Mouse (Mus musculus): ENCODE measurements at regions not wholly inside any gene's neighbourhood (a gene's known extent, or its start where the extent isn't known, plus 50 kb on each side); places are given as distances from the start of the nearest gene placed in this dataset.
A peak's percentile ranks its signal among the peaks of the same experiment; 100 is the strongest.

DNA sequence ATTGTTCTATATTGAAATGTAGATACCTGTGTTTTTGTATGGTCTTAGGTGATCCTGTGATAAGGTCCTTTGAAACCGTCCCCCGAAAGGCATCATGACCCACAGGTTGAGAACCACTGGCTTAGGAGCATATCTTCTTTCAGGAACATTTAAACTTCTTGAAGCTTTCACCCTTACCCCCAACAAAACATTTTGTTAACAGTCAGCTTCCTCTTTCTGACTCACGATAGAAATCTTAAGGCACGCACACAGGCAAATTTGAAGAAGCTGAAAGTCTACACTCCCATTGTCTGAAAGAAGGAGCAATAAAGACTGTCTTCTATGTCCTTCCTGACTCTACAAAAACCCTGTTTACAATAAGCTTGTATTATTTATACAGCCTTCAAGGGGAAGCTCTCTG is 388.2 kb downstream of the Setd4 start:
- ATAC-seq (replicated peaks; ENCODE audit: low FRiP score, low TSS enrichment, poor library complexity, severe bottlenecking) = no peak

DNA sequence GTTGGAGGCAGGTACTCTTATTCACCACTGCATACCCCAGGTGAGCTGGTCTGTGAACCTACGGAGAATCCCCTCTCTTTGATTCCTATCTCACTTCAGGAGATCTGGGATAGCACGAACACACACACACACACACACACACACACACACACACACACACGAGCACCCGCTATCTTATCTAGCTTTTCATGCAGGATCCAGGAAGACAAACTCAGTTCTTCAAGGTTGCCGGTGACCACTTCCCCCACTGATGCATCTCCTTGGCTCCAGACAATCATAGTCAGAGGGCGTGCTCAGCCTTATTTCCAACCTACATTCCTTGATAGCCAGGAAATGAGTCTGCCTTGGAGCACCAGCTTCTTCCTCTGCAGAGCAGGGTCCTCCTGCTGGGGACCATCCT is 387.7 kb upstream of the Runx1 start:
- no peak for ATAC-seq (replicated peaks; ENCODE audit: low FRiP score, low TSS enrichment, poor library complexity, severe bottlenecking)

DNA sequence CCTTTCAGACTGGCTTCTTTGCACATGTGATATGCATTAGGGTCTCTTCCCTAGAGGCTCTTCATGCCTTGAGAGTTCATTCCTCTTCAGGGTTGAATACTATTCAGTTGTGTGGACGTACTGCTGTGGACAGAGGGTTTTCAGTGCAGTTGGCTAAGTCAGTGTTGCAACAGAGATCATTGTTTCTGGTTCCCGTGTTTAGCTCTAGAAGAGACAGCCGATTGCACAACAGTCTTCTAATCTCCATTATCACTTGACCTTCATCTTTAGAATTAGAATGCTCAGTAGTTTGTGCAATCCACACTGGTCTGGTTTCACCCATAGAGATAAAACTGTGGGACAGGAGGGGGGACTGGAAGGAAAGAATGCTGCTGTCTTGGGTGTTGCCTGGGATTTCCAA is 381.7 kb upstream of the Runx1 start:
- ATAC-seq (replicated peaks; ENCODE audit: low FRiP score, low TSS enrichment, poor library complexity, severe bottlenecking) = no peak

DNA sequence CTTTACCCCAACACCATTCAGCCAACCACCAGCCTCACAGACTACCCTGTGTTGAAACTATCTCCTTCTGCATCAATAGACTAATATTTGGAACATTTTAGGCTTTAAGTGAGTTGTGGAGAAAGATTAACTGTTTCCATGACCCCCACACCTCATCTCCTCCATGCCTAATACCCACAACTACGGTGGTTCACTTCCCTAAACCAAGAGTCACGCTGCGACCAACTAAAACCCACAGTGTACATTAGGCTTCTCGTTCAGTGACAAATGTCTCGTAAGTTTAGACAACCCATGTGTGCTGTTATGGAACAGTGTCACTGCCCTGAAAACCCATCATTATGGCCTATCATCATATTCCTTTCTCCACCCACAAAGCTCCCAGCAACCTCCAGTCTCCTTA is 381.3 kb upstream of the Runx1 start:
- ATAC-seq (replicated peaks; ENCODE audit: low FRiP score, low TSS enrichment, poor library complexity, severe bottlenecking) = no peak

DNA sequence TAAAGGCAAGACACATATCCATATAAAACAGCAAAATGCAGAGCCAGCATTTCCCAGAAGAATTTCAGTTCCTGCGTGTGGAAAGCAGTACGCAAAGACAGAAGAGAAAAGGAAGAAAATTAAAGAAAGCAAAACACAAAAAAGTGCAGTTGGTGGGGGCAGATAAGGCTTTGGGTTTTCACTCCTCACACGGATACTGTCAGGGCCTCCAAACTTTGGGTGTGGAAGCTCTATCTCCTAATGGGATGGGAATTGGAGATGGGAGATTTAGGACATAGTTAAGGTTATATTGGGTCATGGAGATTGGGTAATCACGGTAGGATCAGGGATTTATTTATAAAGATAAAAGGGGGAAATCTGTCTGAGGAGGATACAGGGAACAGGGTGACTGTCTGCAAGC is 380.4 kb upstream of the Runx1 start:
- no peak for ATAC-seq (replicated peaks; ENCODE audit: low FRiP score, low TSS enrichment, poor library complexity, severe bottlenecking)

DNA sequence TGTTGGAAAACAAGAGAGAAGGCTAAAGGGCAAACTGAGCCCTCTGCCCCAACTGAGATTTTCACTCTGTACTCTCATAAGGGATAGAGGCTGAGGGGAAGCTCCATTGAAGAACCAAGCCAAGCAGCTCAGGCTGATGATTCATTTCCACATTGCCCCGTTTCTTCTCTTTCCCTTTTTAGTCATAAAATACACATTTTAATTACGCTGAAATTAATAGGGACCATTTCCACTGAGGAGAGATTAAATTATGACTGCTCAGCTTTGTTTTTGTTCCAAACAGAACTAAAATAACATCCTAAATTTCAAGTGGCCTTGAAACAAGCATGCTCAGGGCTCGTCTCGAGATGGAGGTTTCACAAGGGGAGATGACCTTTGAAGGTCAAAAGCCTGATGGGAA is 378.7 kb upstream of the Runx1 start:
- ATAC-seq (replicated peaks; ENCODE audit: low FRiP score, low TSS enrichment, poor library complexity, severe bottlenecking) = no peak

DNA sequence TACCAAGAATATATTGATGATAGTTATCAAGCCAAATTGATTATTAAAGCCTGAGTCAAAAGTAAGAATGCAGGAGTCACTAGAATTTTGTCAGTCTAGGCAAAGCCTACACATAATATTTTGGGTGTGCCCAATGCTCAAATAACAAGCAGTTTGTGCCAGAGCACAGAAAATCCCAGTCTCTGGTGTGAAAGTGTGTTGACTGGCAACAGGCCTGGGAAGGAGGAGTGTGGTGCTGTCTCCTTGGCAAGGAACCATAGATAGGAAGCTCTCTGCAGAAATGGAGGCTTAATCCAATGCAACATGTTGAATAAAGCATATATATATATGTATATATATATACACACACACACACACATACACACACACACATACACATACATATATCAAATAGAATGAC is 376.6 kb upstream of the Runx1 start:
- ATAC-seq (replicated peaks; ENCODE audit: low FRiP score, low TSS enrichment, poor library complexity, severe bottlenecking) = no peak

DNA sequence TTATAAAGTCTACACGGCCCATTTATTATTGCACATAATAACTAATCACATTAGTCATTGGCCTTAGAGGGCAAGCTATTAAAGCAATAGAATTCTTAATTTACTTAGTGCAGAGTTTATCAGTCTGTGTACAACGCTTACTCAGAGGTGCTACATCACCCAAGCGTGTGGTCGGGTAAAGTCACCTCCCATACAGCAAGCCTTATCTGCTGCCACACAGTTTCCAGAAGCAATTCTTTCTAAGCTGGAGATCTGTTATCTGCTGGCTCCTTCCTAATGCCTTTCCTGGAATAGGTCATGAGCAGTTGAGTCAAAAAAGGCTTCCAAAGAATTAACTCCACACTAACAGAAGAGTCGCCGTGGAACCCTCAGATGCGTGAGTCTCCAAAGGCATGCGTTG is 371.4 kb upstream of the Runx1 start:
- peak; percentile 82 for ATAC-seq (replicated peaks; ENCODE audit: low FRiP score, low TSS enrichment, poor library complexity, severe bottlenecking)

DNA sequence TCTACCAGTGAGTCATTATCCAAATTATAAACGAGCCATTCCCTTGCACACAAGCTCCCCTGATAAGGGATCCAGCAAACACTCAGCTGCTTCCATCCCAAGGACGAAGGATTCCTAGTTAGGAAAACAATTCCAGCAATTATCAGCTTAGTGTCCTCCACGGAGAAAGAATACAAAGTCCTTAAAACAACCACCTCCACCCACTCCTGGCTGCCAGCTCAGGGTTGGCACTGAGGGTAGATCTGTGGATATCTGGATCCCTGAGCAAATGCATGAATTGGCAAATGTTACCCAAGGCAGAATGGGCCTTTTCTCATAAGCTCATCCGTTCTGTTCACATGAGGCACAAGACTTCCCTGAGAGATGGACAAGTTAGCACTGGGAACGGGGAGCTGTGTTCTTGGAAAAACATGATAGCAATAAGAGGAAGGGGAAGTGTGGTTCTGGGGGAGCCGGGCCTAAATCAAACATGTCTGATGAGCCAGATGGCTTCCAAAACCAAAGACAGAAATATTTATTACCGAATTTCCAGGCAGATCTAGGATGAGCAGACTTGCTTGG is 368.1 kb upstream of the Runx1 start:
- no peak for ATAC-seq (replicated peaks; ENCODE audit: low FRiP score, low TSS enrichment, poor library complexity, severe bottlenecking)

DNA sequence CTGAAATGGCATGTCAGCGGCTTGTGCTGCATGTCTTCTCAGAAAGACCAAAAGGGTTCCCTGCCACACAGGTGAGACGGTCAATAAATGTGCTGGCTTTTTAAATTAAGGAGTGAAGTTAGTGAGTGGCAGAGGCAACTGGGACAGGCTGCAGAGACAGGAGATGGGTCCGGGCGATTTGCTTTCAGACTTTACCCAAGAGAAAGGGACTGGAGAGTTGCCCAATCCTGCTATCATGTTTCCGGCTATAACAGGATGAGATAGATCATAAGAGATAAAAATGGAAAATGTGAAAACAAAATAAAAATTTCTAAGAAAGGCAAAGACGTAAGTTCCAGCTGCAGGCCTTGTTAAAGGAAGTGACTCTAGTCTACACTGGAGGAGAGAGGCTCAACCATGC is 367.3 kb upstream of the Runx1 start:
- ATAC-seq (replicated peaks; ENCODE audit: low FRiP score, low TSS enrichment, poor library complexity, severe bottlenecking) = no peak

DNA sequence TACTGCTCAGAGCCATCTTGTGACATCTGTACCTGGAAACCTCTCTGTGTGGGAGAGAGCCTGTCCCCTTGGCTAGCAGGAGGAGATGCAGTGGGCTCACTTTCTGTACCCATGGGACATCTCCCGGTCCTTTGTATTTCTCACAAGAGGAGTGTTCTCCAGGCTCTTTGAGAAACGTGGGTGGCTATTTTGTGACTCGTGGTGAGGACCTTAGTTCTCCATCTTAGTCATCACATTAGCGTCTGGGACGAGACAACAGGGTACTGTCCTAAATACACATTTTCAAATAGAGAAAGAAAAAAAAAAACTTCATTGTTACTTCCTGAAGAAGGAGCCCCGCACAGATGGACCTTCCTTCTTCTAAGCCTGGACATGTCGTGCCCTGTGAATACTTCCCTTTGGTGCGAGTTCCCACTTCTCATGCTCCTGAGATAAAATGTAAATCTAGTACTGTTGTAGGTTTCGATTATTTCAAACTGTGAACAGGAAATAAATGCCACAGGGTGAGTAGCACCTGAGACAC is 366.8 kb upstream of the Runx1 start:
- no peak for ATAC-seq (replicated peaks; ENCODE audit: low FRiP score, low TSS enrichment, poor library complexity, severe bottlenecking)

DNA sequence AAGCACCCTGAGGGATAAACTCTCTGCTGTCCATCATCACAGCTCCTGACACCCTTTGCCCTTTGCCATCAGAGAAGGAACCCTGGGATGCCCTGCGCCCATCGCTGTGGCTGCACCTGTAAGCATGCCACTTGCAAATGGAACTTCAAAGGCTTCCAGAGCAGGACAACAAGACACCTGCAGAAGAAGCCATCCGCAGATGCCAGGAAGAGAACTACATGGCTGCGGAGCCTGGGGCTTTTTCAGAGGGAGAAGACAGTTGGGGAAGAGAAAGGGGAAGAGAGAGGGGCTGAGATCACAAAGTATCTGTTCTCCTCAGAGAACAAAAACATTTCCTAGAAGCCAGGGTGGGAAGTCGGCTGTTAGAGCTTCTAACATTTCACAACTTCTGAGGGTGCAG is 365.2 kb upstream of the Runx1 start:
- no peak for ATAC-seq (replicated peaks; ENCODE audit: low FRiP score, low TSS enrichment, poor library complexity, severe bottlenecking)

DNA sequence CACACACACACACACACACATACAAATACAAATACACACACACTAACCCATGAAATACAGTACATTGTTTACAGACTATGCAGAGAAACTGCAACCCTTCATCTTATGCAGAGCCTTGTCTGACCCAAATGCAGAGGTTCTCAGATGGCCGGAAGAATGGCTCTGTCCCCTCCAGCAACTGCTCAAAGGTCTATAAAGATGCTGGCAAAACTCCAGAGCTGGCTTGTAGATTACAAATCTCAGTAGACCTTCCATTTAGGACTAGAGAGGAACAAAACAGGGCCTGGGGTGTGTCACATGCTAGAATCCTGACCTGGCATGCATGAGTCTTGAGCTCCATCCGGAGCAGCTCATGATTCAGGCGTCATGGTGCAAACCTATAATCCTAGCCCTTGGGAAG is 364.4 kb upstream of the Runx1 start:
- no peak for ATAC-seq (replicated peaks; ENCODE audit: low FRiP score, low TSS enrichment, poor library complexity, severe bottlenecking)

DNA sequence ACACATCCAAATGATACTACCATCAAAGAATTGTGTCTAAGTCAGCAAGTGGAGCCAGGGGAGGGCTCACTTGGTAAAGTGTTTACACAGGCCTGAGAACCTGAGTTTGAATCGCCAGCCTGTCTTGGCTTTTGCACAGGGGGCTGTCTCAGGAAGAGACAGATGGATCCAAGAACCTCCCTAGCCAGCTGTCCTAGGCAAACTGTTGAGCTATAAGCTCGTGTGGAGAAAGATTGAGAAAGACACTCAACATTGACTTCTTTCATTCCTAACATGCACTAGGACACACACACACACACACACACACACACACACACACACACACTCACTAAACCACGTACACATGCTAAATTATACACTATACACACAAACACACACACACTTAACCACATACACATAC is 363.9 kb upstream of the Runx1 start:
- ATAC-seq (replicated peaks; ENCODE audit: low FRiP score, low TSS enrichment, poor library complexity, severe bottlenecking) = no peak

DNA sequence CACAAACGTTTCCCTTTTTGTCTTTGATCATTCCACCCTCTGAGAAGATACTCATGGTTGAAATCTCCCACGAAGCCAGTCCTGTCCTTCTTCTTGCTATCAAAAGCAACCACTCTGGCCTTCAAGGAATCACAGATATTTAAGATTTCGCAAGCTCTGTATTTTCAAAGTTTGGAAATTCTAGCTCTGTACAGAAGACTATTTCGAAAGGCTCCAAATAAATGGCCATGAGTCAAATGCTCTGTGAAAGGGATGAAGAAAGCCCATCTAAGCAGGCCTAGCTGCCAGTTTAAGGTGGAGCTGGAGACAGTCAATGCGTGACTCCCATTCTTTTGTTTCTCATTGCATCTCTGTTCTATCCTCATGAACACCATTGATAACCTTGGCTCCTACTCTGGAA is 363.5 kb upstream of the Runx1 start:
- ATAC-seq (replicated peaks; ENCODE audit: low FRiP score, low TSS enrichment, poor library complexity, severe bottlenecking) = no peak

DNA sequence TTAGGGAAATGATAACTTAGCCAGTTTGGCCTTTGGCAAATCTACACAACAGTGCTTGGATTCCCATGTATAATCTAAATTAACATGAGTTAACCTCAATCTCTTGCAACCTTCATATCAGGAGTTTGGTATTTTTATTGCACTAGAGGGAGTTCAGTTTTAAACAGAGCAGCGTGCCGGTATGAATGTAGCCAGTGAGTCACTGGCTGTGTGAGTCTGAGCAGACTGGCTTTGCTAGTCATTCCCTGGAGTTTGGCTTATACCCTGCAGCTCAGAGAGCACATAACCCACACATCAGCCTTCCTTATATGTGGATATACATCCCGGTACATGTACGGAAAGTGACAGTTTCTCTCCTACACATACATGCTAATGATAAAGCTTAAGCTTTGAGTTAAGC is 360.6 kb upstream of the Runx1 start:
- ATAC-seq (replicated peaks; ENCODE audit: low FRiP score, low TSS enrichment, poor library complexity, severe bottlenecking) = no peak

DNA sequence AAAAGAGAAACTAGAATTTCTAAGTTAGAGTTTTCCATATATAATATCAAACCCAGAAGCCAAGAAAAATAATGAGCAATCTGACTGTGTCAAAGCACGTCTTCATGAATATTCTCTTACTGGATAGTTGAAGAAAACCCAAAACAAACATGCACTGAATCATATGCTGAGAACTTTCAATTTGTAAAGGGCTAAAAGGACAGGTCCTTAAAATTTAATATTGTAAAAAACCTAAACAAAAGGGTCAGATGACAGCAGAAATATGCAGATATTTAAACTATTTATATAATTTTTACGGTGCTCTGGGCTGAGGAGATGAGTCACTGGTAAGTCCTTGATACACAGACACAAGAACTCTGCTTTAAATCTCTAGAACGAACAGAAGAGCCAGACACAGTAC is 356.7 kb upstream of the Runx1 start:
- ATAC-seq (replicated peaks; ENCODE audit: low FRiP score, low TSS enrichment, poor library complexity, severe bottlenecking) = no peak

DNA sequence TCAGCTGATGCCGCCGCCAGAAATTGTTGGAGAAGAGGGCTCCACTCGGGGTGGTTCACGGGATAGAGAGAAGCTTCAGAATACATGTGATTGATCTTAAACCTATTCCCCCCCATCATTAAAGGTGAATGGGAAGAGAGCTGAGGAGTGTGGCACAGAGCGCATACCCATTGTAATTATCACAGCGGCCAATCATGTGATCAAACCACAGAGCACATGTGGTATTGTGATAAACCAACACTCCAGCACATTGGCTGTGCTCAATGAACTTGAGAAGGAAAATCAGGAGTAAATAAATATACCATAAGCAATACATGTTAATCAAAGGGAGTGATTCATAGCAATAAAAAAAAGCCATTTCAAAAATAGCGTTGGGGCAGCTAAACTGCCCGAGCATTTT is 355.5 kb upstream of the Runx1 start:
- ATAC-seq (replicated peaks; ENCODE audit: low FRiP score, low TSS enrichment, poor library complexity, severe bottlenecking) = no peak

DNA sequence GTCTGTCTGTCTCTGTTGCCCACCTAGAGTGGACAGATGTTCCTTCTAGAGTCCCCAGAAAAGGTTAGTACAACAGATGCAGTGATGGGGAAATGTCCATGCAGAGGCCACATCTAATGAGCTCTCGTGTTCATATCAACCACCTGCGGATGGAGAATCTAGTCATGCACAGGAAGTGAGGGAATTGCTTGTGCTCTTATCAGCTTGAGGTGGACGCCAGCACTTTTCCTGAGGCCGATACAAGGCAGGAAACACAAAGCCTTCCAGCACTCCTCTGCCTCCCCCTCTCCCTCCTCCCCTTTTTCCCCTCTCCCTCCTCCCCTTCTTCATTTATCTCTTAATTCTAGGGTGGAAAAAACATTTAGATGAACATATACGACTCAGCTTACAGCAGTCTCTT is 354.3 kb upstream of the Runx1 start:
- ATAC-seq (replicated peaks; ENCODE audit: low FRiP score, low TSS enrichment, poor library complexity, severe bottlenecking) = no peak

DNA sequence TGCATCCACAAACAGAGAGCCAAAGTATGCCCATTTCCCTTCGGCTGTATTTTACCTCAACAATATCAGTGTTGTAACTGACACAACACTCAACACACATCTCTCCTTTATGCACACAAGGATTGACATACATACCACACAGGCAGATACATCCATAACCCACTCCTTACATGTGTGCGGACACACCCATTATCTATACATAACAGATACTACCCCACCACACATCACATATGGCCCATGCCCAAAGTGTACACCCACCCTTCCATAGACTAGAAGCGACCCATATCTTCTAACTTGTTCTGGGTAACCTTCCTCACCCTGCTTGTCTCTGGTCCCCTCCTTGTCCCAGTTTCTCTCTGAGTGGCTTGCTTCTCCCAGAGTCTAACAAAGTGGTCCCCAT is 340.7 kb upstream of the Runx1 start:
- ATAC-seq (replicated peaks; ENCODE audit: low FRiP score, low TSS enrichment, poor library complexity, severe bottlenecking) = no peak

DNA sequence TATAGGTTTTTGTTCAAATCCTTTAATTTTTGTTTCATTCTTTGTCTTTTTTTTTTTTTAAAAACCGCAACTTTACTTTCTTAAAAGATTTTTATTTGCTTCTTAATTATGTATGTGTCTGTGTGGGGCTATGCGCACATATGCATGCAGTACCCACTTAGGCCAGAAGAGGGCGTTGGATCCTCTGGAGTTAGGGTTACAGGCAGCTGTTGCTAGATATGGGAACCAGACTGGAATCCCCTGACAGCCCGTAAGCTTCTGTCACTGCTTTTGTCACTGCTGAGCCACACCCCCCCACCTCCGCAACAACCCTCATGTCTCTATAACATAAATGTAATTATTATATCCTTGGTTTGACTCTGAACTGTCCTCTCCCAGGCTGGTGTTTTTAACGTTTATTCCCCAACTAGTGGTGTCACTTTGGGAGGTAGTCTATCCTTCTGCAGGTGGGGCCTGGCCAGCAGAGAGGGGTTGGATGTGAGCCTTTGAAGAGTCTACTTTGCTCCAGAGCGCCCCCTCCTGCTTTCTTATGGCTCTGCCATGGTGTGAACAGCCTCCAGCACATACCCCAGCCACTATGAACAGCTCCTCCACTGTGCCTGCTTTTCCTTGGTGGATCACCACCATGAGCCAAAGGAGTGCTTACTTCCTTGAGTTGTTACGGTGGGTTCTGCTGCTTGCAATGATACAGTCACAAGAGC is 332.7 kb upstream of the Runx1 start:
- no peak for ATAC-seq (replicated peaks; ENCODE audit: low FRiP score, low TSS enrichment, poor library complexity, severe bottlenecking)
